Mouse (Mus musculus): ENCODE measurements around the gene Sprr1b. TPM values are rescaled to one million over a fixed set of nuclear protein-coding genes. Genes with fewer than 3 reads are reported as not detected.

Gene Sprr1b
- not detected for polyA plus RNA-seq (2015; fragmentation: Illumina TruSeq; extraction: RNeasy Lipid Tissue Mini Kit (QIAGEN cat#74804); ENCODE audit: low read depth, low replicate concordance)

GRCm38 (mm10) chr3:92438689-92439088 lies at the start of gene Sprr1b:
TSS of gene Sprr1b (minus strand) at chr3:92438789.

DNA sequence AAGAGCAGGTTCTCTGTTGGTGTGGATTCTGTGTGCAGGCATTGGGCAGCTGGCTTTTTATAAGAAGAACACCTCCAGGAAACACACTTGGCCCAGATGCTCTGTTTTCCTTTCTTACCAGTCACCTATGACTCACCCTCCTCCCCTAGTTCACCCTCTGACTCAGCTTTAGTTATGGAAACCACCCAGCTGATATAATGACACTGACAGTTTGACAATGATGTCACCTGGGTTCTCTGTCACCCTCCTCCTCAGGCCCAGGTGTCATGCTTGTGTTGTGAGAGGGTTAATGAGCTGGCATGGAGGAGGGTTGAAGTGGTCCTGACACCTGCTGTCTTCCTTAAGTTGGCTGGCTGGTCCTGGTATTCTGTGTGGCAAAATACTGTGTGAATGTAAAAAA lies 47.3 kb upstream of the Sprr1b start, which contains the start of gene Sprr1a:
TSS of gene Sprr1a (minus strand) at position 33 of the 400 bp plus-strand sequence.

DNA sequence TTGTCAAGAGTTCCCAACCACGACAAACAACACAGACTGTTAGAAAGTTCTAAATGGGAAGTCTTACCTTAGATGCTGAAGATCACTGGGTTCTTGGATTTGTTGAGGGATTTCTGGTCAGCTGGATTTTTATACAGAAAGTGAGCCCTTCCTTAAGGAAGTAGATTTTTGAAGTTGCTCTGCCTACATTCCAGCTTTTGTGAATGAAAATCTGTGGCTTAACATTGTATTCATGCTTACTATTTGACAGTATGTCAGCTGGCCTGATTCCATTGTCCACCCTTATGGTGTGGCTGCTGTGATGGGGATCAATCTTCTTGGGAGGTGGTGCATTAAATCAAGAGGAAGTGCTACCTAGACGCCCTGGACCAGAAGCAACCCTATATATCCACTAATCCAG lies 20.0 kb upstream of the Sprr1b start, which contains the start of gene Sprr3:
TSS of gene Sprr3 (minus strand) at position 101 of the 400 bp plus-strand sequence.

GRCm38 (mm10) chr3:92432282-92432681 lies 6.3 kb downstream of the Sprr1b start, which contains the start of gene Sprr2k:
TSS of gene Sprr2k (plus strand) at chr3:92432582.

GRCm38 (mm10) chr3:92429323-92429722 lies 9.3 kb downstream of the Sprr1b start, which contains the start of gene Gm9774:
TSS of gene Gm9774 (minus strand) at chr3:92429423.

GRCm38 (mm10) chr3:92417782-92418181 lies 20.8 kb downstream of the Sprr1b start, which contains the start of gene Sprr2j-ps:
TSS of gene Sprr2j-ps (plus strand) at chr3:92418082.

GRCm38 (mm10) chr3:92407691-92408090 lies 30.9 kb downstream of the Sprr1b start, which contains the start of gene Sprr2i:
TSS of gene Sprr2i (plus strand) at chr3:92407991.

Other genes with a start within 250 kb of the Sprr1b start
- gene Sprr2a1, start 223.0 kb downstream of the Sprr1b start, polyA plus RNA-seq (2015; fragmentation: Illumina TruSeq; extraction: RNeasy Lipid Tissue Mini Kit (QIAGEN cat#74804); ENCODE audit: low read depth, low replicate concordance), result not detected
- not detected for gene Sprr2a2, start 222.9 kb downstream of the Sprr1b start, polyA plus RNA-seq (2015; fragmentation: Illumina TruSeq; extraction: RNeasy Lipid Tissue Mini Kit (QIAGEN cat#74804); ENCODE audit: low read depth, low replicate concordance)
- gene Sprr2a3, start 153.4 kb downstream of the Sprr1b start, polyA plus RNA-seq (2015; fragmentation: Illumina TruSeq; extraction: RNeasy Lipid Tissue Mini Kit (QIAGEN cat#74804); ENCODE audit: low read depth, low replicate concordance), result not detected
- not detected for gene Sprr2b, start 122.2 kb downstream of the Sprr1b start, polyA plus RNA-seq (2015; fragmentation: Illumina TruSeq; extraction: RNeasy Lipid Tissue Mini Kit (QIAGEN cat#74804); ENCODE audit: low read depth, low replicate concordance)
- not detected for gene Sprr2d, start 99.6 kb downstream of the Sprr1b start, polyA plus RNA-seq (2015; fragmentation: Illumina TruSeq; extraction: RNeasy Lipid Tissue Mini Kit (QIAGEN cat#74804); ENCODE audit: low read depth, low replicate concordance)
- gene Sprr2e, start 86.6 kb downstream of the Sprr1b start, polyA plus RNA-seq (2015; fragmentation: Illumina TruSeq; extraction: RNeasy Lipid Tissue Mini Kit (QIAGEN cat#74804); ENCODE audit: low read depth, low replicate concordance), result not detected
- gene Sprr2f, start 73.6 kb downstream of the Sprr1b start, polyA plus RNA-seq (2015; fragmentation: Illumina TruSeq; extraction: RNeasy Lipid Tissue Mini Kit (QIAGEN cat#74804); ENCODE audit: low read depth, low replicate concordance), result not detected
- not detected for gene Sprr2h, start 53.1 kb downstream of the Sprr1b start, polyA plus RNA-seq (2015; fragmentation: Illumina TruSeq; extraction: RNeasy Lipid Tissue Mini Kit (QIAGEN cat#74804); ENCODE audit: low read depth, low replicate concordance)
- not detected for gene Sprr2i, start 30.8 kb downstream of the Sprr1b start, polyA plus RNA-seq (2015; fragmentation: Illumina TruSeq; extraction: RNeasy Lipid Tissue Mini Kit (QIAGEN cat#74804); ENCODE audit: low read depth, low replicate concordance)
- gene Sprr2j-ps, start 20.7 kb downstream of the Sprr1b start, polyA plus RNA-seq (2015; fragmentation: Illumina TruSeq; extraction: RNeasy Lipid Tissue Mini Kit (QIAGEN cat#74804); ENCODE audit: low read depth, low replicate concordance), result not detected
- gene Gm9774, start 9.4 kb downstream of the Sprr1b start, polyA plus RNA-seq (2015; fragmentation: Illumina TruSeq; extraction: RNeasy Lipid Tissue Mini Kit (QIAGEN cat#74804); ENCODE audit: low read depth, low replicate concordance), result 4.1 TPM
- gene Sprr2k, start 6.2 kb downstream of the Sprr1b start, polyA plus RNA-seq (2015; fragmentation: Illumina TruSeq; extraction: RNeasy Lipid Tissue Mini Kit (QIAGEN cat#74804); ENCODE audit: low read depth, low replicate concordance), result not detected
- not detected for gene Sprr3, start 19.9 kb upstream of the Sprr1b start, polyA plus RNA-seq (2015; fragmentation: Illumina TruSeq; extraction: RNeasy Lipid Tissue Mini Kit (QIAGEN cat#74804); ENCODE audit: low read depth, low replicate concordance)
- gene Sprr1a, start 47.1 kb upstream of the Sprr1b start, polyA plus RNA-seq (2015; fragmentation: Illumina TruSeq; extraction: RNeasy Lipid Tissue Mini Kit (QIAGEN cat#74804); ENCODE audit: low read depth, low replicate concordance), result not detected
- not detected for gene Sprr4, start 61.7 kb upstream of the Sprr1b start, polyA plus RNA-seq (2015; fragmentation: Illumina TruSeq; extraction: RNeasy Lipid Tissue Mini Kit (QIAGEN cat#74804); ENCODE audit: low read depth, low replicate concordance)
- gene 2310046K23Rik, start 95.7 kb upstream of the Sprr1b start, polyA plus RNA-seq (2015; fragmentation: Illumina TruSeq; extraction: RNeasy Lipid Tissue Mini Kit (QIAGEN cat#74804); ENCODE audit: low read depth, low replicate concordance), result not detected
- not detected for gene Ivl, start 134.9 kb upstream of the Sprr1b start, polyA plus RNA-seq (2015; fragmentation: Illumina TruSeq; extraction: RNeasy Lipid Tissue Mini Kit (QIAGEN cat#74804); ENCODE audit: low read depth, low replicate concordance)
- not detected for gene Smcp, start 150.2 kb upstream of the Sprr1b start, polyA plus RNA-seq (2015; fragmentation: Illumina TruSeq; extraction: RNeasy Lipid Tissue Mini Kit (QIAGEN cat#74804); ENCODE audit: low read depth, low replicate concordance)
- not detected for gene 2210017I01Rik, start 168.7 kb upstream of the Sprr1b start, polyA plus RNA-seq (2015; fragmentation: Illumina TruSeq; extraction: RNeasy Lipid Tissue Mini Kit (QIAGEN cat#74804); ENCODE audit: low read depth, low replicate concordance)
- gene Lce6a, start 182.9 kb upstream of the Sprr1b start, polyA plus RNA-seq (2015; fragmentation: Illumina TruSeq; extraction: RNeasy Lipid Tissue Mini Kit (QIAGEN cat#74804); ENCODE audit: low read depth, low replicate concordance), result not detected
- not detected for gene Lce1a1, start 209.5 kb upstream of the Sprr1b start, polyA plus RNA-seq (2015; fragmentation: Illumina TruSeq; extraction: RNeasy Lipid Tissue Mini Kit (QIAGEN cat#74804); ENCODE audit: low read depth, low replicate concordance)
- not detected for gene Lce1b, start 218.1 kb upstream of the Sprr1b start, polyA plus RNA-seq (2015; fragmentation: Illumina TruSeq; extraction: RNeasy Lipid Tissue Mini Kit (QIAGEN cat#74804); ENCODE audit: low read depth, low replicate concordance)
- gene Lce1a2, start 231.5 kb upstream of the Sprr1b start, polyA plus RNA-seq (2015; fragmentation: Illumina TruSeq; extraction: RNeasy Lipid Tissue Mini Kit (QIAGEN cat#74804); ENCODE audit: low read depth, low replicate concordance), result not detected
- not detected for gene Lce1c, start 240.5 kb upstream of the Sprr1b start, polyA plus RNA-seq (2015; fragmentation: Illumina TruSeq; extraction: RNeasy Lipid Tissue Mini Kit (QIAGEN cat#74804); ENCODE audit: low read depth, low replicate concordance)
- not detected for gene Lce1d, start 248.4 kb upstream of the Sprr1b start, polyA plus RNA-seq (2015; fragmentation: Illumina TruSeq; extraction: RNeasy Lipid Tissue Mini Kit (QIAGEN cat#74804); ENCODE audit: low read depth, low replicate concordance)